Mouse (Mus musculus) E14TG2a.4 (cell line): ENCODE data around the gene Ctrl.

ENCODE experiments used
- CTCF ChIP-seq: conservative IDR thresholded peaks from 2 replicates; pipeline ENCODE4 v1.5.1; 2014; ENCODE audit warnings: low read length
- NANOG ChIP-seq: IDR thresholded peaks from 2 replicates; pipeline ENCODE4 v1.6.1; 2014; ENCODE audit warnings: borderline replicate concordance, low read length, mixed read lengths

DNA sequence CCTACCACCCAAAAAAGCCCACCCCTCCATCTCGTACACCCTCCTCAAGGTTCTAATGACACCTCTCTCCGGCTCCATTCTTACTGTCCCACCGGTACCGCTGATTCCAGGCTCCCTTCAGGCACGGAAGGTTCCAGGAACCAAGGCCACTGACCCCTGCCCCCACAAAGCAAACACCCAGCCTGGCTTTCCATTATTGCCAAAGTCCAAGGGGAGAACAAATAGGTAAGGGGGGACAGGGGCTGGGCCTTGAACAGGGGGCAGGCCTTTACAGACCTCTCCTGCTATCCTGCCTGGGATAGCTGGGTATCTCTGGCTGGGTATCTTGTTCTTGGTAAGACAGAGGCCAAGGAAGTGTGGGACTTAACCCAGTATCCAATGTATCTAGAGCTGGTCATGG is 8.9 kb upstream of the Ctrl start:
- no peak for TF ChIP-seq CTCF
- no peak for TF ChIP-seq NANOG
